Mouse (Mus musculus) thymus, postnatal 36 days (tissue): ENCODE measurements around the gene Lrba.

ENCODE experiments used
- DNase-seq, 2 experiments: peaks; one replicate each; pipeline ENCODE4 v3.0.0; 2022; ENCODE audit warnings: mixed read lengths in 2 of 2

The Lrba gene

DNA sequence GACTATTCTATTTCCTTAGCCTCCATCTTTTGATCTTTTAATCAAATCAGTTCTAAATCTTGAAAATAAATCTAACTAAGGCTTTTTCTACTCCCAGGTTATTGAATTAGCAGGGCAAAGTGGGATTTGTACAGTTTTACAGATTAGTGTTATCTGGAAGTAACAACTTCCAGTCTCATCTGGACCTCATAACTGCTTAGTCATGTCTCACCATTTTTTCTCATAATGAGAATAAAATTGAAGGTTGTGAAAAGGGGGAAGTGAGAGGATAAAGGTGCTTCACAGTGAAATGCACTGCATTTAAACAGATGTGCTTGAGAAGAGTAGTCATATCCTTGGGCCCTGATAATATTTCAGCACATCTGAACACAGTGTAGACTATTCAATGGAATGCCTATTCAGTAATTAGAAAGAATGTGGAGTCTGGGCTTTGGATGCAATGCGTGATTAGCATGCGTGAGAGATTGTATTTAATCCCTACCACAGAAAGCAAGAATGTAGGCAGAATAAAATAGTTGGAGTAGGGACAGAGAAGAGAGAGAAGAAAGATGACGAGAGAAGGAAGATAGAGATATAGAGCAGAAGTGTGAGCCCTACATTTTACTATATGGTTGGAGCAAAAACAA is 298.5 kb downstream of the Lrba start:
- DNase-seq, result no peak

DNA sequence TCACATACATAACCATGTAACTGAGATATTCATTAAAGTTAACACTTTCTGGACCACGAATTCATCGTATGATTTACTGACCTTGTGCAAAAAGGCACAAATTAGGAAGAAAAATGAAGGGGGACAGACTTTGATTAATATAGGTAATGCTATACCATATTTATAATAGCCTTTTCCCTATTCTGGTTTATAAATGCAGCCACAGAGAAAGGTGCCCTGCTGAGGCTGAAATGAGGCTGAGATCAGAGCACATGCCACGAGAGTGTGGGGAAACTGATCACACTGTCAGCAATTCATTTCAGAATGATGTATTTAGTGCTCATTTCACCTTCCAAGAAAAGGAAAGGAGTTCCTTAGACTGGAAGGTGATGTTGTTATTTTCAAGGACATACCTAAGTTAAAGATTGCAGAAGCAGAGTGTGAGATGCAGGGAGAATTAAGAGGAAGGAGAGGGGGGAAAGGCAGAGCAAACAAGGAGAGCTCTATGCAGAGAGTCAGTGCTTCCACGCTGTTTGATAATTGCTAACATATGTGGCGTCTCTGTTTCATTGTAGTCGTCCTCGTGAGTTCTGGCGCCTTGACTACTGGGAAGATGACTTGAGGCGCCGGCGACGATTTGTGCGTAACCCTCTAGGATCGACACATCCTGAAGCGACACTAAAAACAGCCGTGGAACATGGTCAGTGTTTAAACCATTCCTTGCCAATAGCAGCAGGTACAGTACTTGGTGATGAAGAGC is 307.2 kb downstream of the Lrba start:
- no peak for DNase-seq

DNA sequence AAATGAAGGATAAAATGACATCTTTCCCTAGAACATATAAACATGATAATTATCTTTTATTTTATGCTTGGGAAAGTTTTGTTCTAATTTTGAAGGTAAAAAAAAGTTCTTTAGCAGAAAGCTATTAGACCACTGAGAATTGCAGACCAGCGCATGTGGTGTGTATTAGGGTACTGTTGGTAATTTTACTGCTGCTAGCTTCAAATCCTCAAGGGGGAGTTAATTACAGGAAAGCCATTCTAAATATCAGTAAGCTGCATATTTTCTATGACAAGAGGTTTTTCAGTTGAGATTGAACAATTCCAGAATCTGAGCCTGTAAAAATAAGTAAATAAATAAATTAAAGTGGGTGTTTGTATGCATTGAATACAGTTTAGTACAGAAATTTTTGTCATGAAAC is 312.3 kb downstream of the Lrba start:
- no peak for DNase-seq

DNA sequence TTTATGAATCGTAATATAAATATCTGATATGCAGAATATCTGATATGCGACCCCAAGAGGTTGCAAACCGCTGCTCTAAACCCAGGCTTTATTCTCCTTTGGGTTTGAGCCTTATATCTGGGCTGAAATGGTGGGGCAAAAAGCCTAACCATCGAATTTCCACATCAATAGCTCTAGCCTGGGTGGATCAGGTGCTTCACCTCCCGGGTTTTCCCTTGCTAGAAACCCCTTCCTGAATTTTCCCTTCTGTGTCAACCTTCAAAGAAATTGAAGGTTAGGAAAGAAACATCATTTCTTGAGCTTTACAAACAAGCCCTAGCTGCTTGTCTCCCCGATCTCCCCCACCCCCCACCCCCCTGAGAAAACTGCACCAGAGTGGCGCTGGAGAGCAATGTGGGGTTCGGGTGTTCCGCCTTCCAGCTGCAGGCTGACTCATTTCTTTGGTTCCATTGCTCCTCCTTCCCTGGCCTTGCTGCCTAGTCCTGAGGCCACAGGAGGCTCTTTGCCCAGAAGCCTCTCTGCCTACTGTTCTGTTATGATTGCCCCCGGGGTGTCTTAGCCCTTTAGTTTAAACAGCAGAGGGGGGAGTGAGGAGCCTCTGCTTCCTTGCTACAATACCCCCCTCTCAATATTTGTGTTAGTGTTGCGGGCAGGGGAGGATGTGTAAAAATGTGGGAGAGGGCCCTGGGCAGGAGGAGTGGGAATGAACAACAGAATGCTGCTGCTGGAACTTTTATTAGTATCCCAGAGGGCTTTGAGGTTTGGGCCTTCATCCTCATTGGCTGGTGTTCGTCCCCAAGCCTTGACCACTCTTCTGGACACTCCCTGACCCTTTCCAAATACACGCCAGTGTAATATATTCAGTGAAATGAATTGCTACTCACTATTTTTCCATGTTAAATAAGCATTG is 314.4 kb downstream of the Lrba start:
- no peak for DNase-seq

DNA sequence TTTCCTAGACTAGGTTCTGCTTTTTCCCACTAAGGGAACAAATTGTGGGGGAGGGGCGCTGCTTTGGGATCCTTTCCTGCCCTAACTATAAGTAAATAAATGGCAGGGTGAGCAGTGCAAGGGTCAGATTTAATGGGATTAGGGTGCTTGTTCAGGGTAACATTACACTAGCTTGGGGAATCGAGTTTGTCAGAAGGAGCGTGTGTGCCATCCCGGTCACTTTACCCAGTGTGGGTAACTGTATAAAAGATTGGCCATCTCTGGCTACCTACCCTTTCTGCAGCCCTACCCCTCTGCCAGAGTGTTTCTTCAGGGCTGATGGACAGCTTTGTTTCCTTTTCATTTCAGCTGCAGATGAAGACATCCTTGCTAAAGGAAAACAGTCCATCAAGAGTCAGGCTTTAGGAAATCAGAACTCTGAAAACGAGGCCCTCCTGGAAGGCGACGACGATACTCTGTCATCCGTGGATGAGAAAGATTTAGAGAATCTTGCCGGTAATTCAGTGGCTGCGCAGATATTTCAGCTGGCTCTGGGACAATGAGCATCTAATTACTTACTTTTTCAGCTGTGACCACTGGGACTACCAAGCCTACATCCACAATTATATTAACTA is 315.2 kb downstream of the Lrba start:
- DNase-seq, result no peak

DNA sequence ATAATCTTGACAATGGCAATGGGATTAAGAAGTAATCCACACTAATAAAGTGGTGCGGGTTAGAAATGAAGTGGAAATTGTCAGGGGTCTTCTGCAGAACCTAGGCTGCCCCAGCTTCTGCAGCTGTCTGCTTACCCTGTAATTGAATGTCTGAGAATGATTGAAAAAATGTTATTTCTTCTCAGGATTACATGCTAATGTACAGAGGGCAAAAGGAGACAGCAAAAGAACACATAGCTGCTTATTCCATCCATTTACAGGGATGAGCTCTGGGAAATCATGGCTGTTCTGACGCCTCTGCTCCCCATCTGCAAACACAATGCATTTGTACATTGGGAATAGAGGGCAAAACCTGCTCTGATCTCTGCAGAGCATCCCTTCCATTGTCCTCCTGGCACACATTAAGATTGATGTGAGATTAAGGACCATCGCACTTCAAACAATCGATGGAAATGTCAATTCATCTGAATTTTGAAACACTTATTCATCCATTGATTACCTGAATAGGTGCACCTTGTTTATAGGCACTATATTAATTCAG is 316.7 kb downstream of the Lrba start:
- DNase-seq, result no peak

DNA sequence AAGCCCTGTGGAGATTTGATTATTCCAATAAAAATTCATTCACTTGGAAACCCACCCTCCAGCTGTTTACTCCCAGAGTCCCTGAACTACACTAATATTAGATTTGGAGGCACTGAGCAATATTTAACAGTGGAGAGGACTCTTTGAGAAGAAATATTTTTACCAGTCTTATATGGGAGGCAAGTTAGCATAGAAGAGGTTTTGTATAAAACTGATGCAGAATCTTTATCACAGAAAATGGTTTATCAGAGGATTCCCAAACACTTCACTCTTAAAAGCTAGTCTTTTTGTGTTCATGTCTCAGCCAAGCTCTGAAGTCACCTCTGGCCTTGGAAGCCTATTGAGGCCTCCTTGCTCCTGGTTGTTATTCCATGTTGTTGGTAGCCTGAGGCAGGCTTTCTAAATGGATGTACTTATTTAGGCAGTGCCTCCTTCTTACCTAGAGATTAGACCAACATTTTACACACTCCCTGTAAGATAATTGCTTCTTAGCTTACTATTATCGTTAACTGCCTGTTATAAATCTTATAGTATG is 317.4 kb downstream of the Lrba start:
- DNase-seq, result no peak

DNA sequence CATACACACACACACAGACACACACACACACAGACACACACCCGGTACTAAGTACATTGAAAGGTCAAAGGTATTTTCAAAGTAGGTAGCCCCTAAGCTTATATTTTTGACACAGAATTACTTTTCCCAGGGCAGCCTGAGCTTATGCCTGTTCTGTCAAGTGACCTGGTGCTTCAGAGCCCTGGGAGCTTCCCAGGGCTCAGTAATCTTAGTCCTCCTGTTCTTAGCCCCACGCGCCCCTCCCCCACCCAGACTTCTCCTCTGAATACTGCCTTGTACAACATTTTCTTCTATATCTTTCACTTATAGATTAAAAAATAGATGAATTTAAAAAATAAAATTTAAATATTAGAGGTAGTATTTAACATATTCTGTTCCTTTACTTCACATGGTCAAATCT is 320.3 kb downstream of the Lrba start:
- no peak for DNase-seq

DNA sequence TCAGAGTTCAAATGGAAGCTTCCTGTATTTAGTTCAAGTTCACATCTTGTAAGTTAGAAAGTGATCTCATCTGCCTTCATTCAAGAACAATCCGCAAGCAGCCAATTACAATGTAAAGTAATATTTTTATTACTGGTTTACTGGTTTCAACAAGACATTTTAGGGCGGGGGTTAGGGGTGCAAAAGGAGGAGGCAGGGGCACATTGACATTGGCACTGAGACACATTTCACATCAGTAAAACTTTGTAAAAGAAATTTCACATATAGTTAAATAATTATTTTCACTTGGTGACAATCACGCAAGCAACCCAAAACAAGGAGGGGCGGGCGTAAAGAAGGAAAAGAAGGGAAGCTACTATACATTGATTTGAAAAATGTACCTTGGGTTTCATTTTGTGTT is 321.5 kb downstream of the Lrba start:
- peak in 1 of 2 experiments; percentile 2 for DNase-seq

DNA sequence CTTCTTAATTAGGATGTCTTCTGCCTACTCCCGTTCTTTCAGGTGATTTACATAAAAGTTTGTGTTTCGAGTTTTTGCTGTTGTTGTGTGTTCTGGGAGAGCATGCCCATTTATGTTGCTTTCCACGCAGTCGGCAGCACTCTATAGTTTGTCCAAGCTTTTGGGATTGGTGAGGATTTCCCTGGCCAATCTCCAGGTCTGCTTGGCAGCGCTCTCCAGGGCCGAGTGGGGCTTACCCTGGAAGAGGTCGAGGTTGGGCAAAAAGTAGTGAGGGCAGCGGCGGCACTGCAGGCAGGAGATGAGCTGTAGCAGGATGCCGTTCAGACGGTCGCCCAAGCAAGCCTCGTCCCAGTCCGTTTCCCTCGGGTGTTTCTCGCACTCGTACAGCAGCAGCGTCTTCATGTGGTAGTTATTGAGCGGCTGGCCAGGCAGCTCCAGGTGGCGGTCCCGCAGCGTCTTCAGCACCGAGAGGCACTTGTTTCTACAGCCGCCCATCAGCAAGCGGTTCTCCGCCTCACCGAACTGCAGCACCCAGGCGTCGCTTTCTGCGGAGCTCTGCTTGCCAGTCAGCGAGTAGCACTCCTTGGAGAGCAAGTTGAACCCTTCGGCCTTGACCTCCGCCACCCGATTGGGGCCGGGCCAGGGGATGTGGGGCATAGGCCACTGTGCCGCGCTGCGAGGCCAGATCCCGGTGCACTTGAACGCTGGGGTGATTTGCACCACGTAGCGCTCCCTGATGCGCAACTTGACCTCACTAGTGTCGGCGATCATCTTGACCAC is 322.2 kb downstream of the Lrba start:
- peak; percentile 43 to 46 for DNase-seq

DNA sequence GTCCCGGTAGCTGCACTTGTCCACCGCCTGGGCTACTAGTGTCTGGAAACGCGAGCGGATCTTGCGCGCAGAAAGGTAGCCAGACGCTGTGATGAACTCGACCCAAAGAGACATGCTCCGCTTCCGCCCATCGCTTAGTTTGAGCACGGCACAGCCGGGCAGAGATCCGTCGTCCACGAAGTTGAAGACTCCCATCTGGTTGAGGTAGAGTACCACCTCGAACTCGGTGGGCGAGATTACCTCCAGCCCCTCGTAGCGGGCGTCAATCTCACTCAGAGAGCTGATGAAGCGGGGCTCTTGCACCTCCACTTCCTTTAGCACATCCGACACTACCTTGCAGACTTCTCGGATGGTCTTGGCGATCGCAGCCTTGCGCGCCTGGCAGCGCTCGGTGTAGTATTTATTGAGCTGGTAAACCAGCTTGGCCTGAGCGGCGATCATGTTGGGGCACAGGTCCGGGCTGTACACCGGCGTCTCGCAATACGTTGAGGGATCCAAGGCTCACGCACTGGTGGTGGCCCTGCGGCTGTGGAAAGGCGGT is 322.8 kb downstream of the Lrba start:
- peak; percentile 20 to 23 for DNase-seq

DNA sequence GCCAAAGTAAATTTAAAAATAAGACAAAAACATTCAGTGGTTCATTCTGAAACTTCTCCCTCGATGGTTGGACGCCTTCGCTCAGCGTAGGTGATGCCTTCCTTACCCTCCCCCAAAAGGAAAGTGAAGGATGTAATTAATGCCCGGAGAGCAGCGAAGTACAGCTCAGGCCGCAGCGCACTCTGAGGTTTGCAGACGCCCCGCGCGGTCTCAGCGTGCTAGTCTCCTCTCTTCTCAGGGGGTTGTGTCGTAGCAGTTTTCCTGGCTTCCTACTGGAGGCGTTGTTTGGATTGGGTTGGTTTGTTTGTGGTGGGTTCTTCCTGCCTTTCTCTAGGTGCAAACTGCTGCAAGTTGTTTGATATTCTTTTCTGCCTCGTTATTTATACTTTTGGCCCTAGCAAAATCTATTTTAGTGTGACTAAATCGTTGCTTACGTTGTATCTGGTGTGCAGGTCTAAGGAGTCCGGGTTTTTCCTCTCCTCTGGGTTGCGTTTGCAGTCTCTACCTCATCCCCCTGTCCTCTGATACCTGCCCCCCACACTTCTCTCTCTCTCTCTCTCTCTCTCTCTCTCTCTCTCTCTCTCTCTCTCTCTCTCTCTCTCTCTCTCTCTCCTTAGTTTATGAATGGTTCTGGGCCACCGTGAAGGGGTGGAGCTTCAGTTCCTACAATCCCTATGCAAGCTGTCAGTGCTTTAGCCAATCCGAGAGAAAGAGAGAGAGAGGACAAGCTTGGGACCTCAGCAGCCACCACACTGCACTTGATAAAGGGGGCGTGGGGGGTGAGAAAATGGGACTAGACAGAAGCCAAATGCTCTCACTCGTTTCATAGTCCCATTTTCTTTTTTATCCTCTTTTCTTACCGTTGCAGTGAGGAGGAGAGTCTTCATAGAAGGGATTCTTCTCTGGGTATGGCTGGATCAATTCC is 323.9 kb downstream of the Lrba start, which contains the start of gene Mab21l2:
Gene Mab21l2, minus strand, starts transcription at position 539 of the 925 bp plus-strand sequence.
- DNase-seq, result peak in 1 of 2 experiments; percentile 9

DNA sequence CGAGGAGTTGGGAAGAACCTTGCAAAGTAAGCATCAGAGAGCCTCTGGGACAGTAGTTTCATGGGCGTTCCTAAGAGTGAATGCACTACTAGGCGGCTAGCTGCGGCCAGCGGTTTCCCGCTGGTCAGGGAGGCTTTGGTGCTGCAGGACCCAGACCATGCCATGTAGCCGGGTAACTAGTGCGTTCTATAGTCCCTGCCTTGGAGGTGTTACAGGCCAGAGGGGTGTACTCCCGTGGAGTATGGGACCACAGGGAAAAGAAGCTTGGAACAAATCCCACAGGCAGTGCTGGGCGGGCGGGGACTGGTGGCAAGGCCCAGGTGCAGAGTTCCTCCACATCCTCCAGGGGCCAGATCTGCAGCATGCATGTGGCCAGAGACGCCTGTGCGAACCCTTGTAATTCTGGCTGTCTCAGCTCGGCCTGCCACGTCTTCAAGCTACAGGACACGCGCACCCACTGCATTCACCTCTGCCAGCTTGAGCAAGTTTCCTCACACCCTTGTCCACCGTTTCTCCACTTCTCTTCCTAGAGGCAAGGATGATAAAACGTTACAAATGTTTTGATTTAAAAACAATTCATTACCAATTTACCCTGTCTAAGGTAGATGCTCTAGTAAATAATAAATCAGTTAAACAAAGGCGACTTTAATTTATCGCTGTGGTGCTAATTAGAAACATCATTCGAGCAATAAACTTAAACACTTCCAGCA is 326.0 kb downstream of the Lrba start:
- DNase-seq, result peak in 1 of 2 experiments; percentile 3

DNA sequence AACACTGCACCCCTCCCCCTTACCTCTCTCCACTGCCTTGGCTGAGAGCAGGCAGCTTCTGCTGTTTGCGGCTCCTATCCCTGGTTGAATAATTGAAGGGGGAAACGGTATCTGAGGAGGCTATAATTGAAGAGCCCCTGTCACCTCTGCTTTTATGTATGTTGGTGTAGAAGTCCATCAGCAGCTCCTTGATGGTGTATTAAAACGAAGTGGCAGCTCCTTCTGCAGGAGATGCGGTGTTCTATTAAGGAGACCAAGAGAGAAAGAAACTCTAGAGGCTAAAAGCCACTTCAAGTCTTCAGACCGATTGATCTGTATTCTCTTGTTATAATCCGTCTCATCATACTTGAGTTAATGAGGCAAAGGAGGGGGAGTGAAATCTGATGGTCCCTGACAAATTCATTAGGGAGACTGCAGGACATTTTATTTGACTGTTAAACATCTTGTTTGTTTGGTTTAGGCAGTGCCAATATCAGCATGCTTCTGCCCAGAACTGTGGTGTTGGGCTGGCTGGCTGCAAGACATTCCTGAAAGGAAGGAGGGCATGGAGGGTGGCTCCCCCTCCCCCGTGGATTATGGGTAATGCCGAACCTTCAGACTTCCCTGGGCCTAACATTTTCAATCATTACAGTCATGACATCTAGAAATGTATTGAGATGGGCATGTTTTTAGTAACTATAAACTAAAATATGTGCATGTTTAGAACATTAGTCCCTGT is 326.7 kb downstream of the Lrba start:
- no peak for DNase-seq

DNA sequence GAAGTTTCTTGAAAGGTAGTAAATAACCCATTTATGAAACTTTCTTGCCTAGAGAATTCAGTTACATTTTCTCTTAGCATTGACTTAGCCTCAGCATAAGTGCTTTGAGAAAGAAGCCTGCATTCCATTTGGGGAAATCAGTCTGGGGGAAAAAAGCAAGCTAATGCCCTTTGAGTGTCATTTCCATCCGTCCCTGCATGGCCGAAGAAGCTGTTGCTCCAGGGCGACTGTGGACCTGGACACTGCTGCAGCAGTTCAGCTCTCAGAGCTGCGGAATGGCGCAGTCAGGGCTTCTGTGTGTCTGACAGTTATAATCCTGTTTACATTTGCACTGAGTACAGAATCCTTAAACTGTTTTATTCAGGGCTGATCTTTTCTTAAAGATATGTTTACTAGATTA is 327.7 kb downstream of the Lrba start:
- no peak for DNase-seq

DNA sequence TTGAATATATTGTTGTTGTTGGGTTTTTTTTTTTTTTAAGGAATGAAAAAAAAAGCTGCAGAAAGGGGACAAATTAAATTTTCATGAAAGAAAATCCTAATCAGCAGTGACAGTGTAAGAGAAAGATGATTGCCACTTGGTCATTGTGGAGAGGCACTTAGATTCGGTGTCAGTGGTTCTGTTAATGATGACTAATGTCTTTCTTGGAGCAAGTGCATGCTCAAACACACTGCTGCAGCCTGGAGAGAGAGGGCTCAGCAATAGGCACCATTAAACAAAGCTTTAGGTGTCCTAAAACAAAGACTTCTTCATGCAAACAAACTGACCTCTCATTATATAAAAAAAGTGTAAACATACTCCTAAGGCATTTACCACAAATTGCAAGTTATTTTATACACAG is 334.5 kb downstream of the Lrba start:
- DNase-seq, result no peak

DNA sequence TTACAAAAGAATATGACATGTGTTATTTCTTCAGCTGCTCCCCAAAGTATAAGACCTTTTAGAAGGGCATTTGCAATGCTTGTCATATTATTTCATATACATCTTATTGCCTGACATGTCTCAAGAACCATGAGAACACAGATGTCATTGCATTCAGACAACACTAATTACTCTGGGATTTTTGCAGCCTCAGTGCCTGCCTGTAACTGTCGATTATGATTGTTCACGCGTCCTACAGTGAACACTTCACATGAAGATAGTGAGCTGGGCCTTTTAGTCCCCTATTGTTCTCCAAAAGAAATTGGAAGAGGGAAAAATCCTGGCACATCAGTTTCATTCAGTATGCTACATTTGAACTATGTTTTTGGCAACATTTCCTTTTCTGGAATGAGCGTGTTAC is 335.2 kb downstream of the Lrba start:
- no peak for DNase-seq

DNA sequence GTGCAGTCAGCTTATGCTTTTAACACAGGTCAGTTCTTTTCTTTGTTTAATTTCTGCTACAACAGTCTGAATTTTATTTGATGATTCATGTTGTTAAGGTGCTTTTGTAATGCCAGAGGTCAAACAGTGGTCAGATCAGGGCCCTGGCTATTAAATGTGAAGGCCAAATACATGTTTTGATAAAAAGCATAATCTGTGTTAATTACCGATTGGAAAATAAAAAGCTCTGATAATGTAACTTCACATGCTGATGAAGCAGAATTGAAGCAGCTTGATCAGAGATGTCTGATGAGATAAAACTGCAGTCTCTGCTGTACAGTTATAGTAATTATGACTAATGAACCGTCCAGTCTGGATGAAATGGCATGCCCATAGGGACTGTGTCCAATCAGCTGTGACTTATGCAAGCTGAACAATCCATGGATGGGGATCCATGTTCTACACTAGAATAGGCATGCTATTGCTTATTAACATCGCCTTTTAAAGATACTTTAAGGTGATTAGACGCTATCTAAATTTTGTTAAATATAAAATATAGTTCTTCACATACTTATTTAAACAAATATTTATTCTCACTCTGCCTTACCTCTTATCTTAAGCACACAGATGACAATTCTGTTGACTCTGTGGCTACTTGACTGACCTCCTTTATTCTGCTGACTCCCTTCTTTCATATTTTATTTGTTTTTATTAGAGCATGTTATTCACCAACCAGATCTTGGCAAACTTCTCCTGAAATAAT is 336.0 kb downstream of the Lrba start:
- no peak for DNase-seq
